Mouse (Mus musculus) intestine, embryonic 15.5 days (tissue): ENCODE data around the gene Runx2. TPM values are rescaled to one million over a fixed set of nuclear protein-coding genes. Genes with fewer than 3 reads are reported as not detected.
A peak's percentile ranks its signal among the peaks of the same experiment; 100 is the strongest.

ENCODE experiments used
- ATAC-seq: fragments of 200-750 bp; cut with Nextera tagmentation; 2 replicates; pipeline ENCODE4 v1.8.0; 2017; ENCODE audit warnings: moderate TSS enrichment, moderate library complexity
- H3K27ac ChIP-seq: fragments of 300-500 bp; sonication (generic); 2 replicates; pipeline ENCODE4 v1.5.1; 2015; ENCODE audit warnings: mild to moderate bottlenecking, inconsistent platforms
- H3K27me3 ChIP-seq: fragments of 300-500 bp; sonication (generic); replicated peaks from 2 replicates; pipeline ENCODE4 v1.6.1; 2015; ENCODE audit warnings: inconsistent platforms
- H3K36me3 ChIP-seq: fragments of 300-500 bp; sonication (generic); 2 replicates; pipeline ENCODE4 v1.6.1; 2015; ENCODE audit warnings: inconsistent platforms
- H3K4me1 ChIP-seq: fragments of 300-500 bp; sonication (generic); replicated peaks from 2 replicates; pipeline ENCODE4 v1.6.1; 2015; ENCODE audit warnings: inconsistent platforms
- H3K4me2 ChIP-seq: fragments of 300-500 bp; sonication (generic); replicated peaks from 2 replicates; pipeline ENCODE4 v1.6.1; 2015; ENCODE audit warnings: mild to moderate bottlenecking, inconsistent platforms
- H3K4me3 ChIP-seq: fragments of 300-500 bp; sonication (generic); replicated peaks from 2 replicates; pipeline ENCODE4 v1.5.1; 2015; ENCODE audit warnings: inconsistent platforms
- H3K9ac ChIP-seq: fragments of 300-500 bp; sonication (generic); 2 replicates; pipeline ENCODE4 v1.6.1; 2015; ENCODE audit warnings: inconsistent platforms
- H3K9me3 ChIP-seq: fragments of 300-500 bp; sonication (generic); 2 replicates; pipeline ENCODE4 v1.6.1; 2016; ENCODE audit warnings: inconsistent platforms
- WGBS: fragments of 180-500 bp; shearing (Covaris S2); methylation state at CpG from one replicate; pipeline ENCODE4 v1.1.7; 2015; 5-methylcytosine and 5-hydroxymethylcytosine counted together
- polyA plus RNA-seq: library from polyadenylated mRNA; unstranded; fragments of >200 nt; fragmentation: Nextera tagmentation; extraction: Ambion mirVana; gene quantifications from 2 replicates; pipeline ENCODE4 v1.2.1, GENCODE M21; 2015

Runx2 gene
- polyA plus RNA-seq, 1 experiment from 2014 or later: 1.2 TPM

- no peaks in the 10 kb centered on the region for H3K36me3 ChIP-seq
- no peak for ATAC-seq
- 85% methylated on average over 3 of the region's 3 CpGs for WGBS
- no peak overlapping the region for H3K9ac ChIP-seq
- no peak overlapping the region for H3K27ac ChIP-seq
- no peaks in the 10 kb centered on the region for H3K4me1 ChIP-seq
- no peaks in the 10 kb centered on the region for H3K9me3 ChIP-seq
- no peaks in the 10 kb centered on the region for H3K27me3 ChIP-seq
- H3K4me2 ChIP-seq: no peak overlapping the region
- no peak overlapping the region for H3K4me3 ChIP-seq
Measured at GRCm38 (mm10) chr17:44586196-44586595, 228.4 kb downstream of the Runx2 start.

- 65% methylated on average over 6 of the region's 6 CpGs for WGBS
- no peak for ATAC-seq
- Histone ChIP-seq H3K4me1 (no peaks in the 10 kb centered on the region), H3K9me3 (no peaks in the 10 kb centered on the region), H3K4me3 (no peak overlapping the region), H3K27me3 (no peaks in the 10 kb centered on the region), H3K27ac (no peak overlapping the region), H3K36me3 (no peaks in the 10 kb centered on the region), H3K9ac (no peak overlapping the region), H3K4me2 (no peak overlapping the region)
Measured at GRCm38 (mm10) chr17:44584781-44585180, 229.8 kb downstream of the Runx2 start.

GRCm38 (mm10) chr17:44577791-44578190 is 236.8 kb downstream of the Runx2 start:
- Histone ChIP-seq H3K4me1 (no peaks in the 10 kb centered on the region), H3K9me3 (no peaks in the 10 kb centered on the region), H3K27ac (no peak overlapping the region), H3K27me3 (no peaks in the 10 kb centered on the region), H3K36me3 (no peaks in the 10 kb centered on the region), H3K4me2 (no peak overlapping the region), H3K4me3 (no peak overlapping the region), H3K9ac (no peak overlapping the region)
- ATAC-seq: no peak
- WGBS: 34% methylated on average over 5 of the region's 5 CpGs

- H3K27ac ChIP-seq: no peak overlapping the region
- no peak overlapping the region for H3K4me3 ChIP-seq
- no peak overlapping the region for H3K4me2 ChIP-seq
- no peak overlapping the region for H3K9ac ChIP-seq
- WGBS: 87% methylated on average over 5 of the region's 5 CpGs
- ATAC-seq: no peak
- 0 out of 2 replicates have a peak, but pooled peaks cover 5% of the 10 kb centered on the region for H3K4me1 ChIP-seq
- H3K9me3 ChIP-seq: no peaks in the 10 kb centered on the region
- H3K36me3 ChIP-seq: no peaks in the 10 kb centered on the region
- H3K27me3 ChIP-seq: peaks cover 22% of the 10 kb centered on the region
Measured at GRCm38 (mm10) chr17:44570899-44571298, 243.7 kb downstream of the Runx2 start.

- H3K4me2 ChIP-seq: no peak overlapping the region
- WGBS: 89% methylated on average over 8 of the region's 8 CpGs
- H3K4me1 ChIP-seq: 0 out of 2 replicates have a peak, but pooled peaks cover 5% of the 10 kb centered on the region
- no peak for ATAC-seq
- peaks cover 22% of the 10 kb centered on the region for H3K27me3 ChIP-seq
- H3K36me3 ChIP-seq: no peaks in the 10 kb centered on the region
- H3K9ac ChIP-seq: no peak overlapping the region
- no peak overlapping the region for H3K4me3 ChIP-seq
- H3K27ac ChIP-seq: no peak overlapping the region
- no peaks in the 10 kb centered on the region for H3K9me3 ChIP-seq
Measured at GRCm38 (mm10) chr17:44569020-44569621, 245.5 kb downstream of the Runx2 start.

- Histone ChIP-seq H3K4me2 (no peak overlapping the region), H3K9me3 (no peaks in the 10 kb centered on the region), H3K4me3 (no peak overlapping the region), H3K36me3 (no peaks in the 10 kb centered on the region), H3K27me3 (peaks cover 35% of the 10 kb centered on the region), H3K9ac (no peak overlapping the region), H3K4me1 (0 out of 2 replicates have a peak, but pooled peaks cover 5% of the 10 kb centered on the region), H3K27ac (no peak overlapping the region)
- 71% methylated on average over 5 of the region's 5 CpGs for WGBS
- ATAC-seq: no peak
Measured at GRCm38 (mm10) chr17:44566992-44567391, 247.6 kb downstream of the Runx2 start.

GRCm38 (mm10) chr17:44565884-44566515 is 248.6 kb downstream of the Runx2 start:
- 0 out of 2 replicates have a peak, but pooled peaks have one; percentile 39 for ATAC-seq
- Histone ChIP-seq H3K9me3 (no peaks in the 10 kb centered on the region), H3K36me3 (no peaks in the 10 kb centered on the region), H3K9ac (no peak overlapping the region), H3K4me3 (no peak overlapping the region), H3K4me1 (0 out of 2 replicates have a peak, but pooled peaks cover 5% of the 10 kb centered on the region), H3K27ac (no peak overlapping the region), H3K27me3 (peaks cover 39% of the 10 kb centered on the region), H3K4me2 (no peak overlapping the region)
- 43% methylated on average over 8 of the region's 8 CpGs for WGBS

GRCm38 (mm10) chr17:44565311-44565831 is 249.2 kb downstream of the Runx2 start:
- Histone ChIP-seq H3K9ac (no peak overlapping the region), H3K36me3 (no peaks in the 10 kb centered on the region), H3K4me2 (no peak overlapping the region), H3K27me3 (peaks cover 36% of the 10 kb centered on the region), H3K27ac (no peak overlapping the region), H3K4me1 (0 out of 2 replicates have a peak, but pooled peaks cover 5% of the 10 kb centered on the region), H3K4me3 (no peak overlapping the region), H3K9me3 (no peaks in the 10 kb centered on the region)
- no peak for ATAC-seq
- 43% methylated on average over 14 of the region's 14 CpGs for WGBS

GRCm38 (mm10) chr17:44564611-44565198 is 249.9 kb downstream of the Runx2 start:
- WGBS: 72% methylated on average over 4 of the region's 4 CpGs

GRCm38 (mm10) chr17:44560016-44560415 is 254.6 kb downstream of the Runx2 start:
- WGBS: 71% methylated on average over 7 of the region's 7 CpGs

More at GRCm38 (mm10) chr17:44564611-44565198, 249.9 kb downstream of the Runx2 start:
- ATAC-seq: no peak
- no peak overlapping the region for H3K27ac ChIP-seq
- H3K9me3 ChIP-seq: no peaks in the 10 kb centered on the region
- peaks cover 32% of the 10 kb centered on the region for H3K27me3 ChIP-seq
- no peak overlapping the region for H3K9ac ChIP-seq
- H3K36me3 ChIP-seq: no peaks in the 10 kb centered on the region
- no peak overlapping the region for H3K4me2 ChIP-seq
- H3K4me3 ChIP-seq: no peak overlapping the region
- 0 out of 2 replicates have a peak, but pooled peaks cover 5% of the 10 kb centered on the region for H3K4me1 ChIP-seq

GRCm38 (mm10) chr17:44557199-44558111 is 257.1 kb downstream of the Runx2 start:
- Histone ChIP-seq H3K27me3 (peaks cover 9% of the 10 kb centered on the region), H3K4me3 (no peak overlapping the region), H3K4me2 (no peak overlapping the region), H3K36me3 (no peaks in the 10 kb centered on the region), H3K9me3 (no peaks in the 10 kb centered on the region), H3K9ac (no peak overlapping the region), H3K27ac (no peak overlapping the region), H3K4me1 (no peaks in the 10 kb centered on the region)
- no peak for ATAC-seq
- WGBS: 73% methylated on average over 16 of the region's 16 CpGs

More at GRCm38 (mm10) chr17:44560016-44560415, 254.6 kb downstream of the Runx2 start:
- no peaks in the 10 kb centered on the region for H3K36me3 ChIP-seq
- peaks cover 17% of the 10 kb centered on the region for H3K27me3 ChIP-seq
- no peaks in the 10 kb centered on the region for H3K9me3 ChIP-seq
- H3K4me3 ChIP-seq: no peak overlapping the region
- no peak for ATAC-seq
- no peak overlapping the region for H3K9ac ChIP-seq
- no peak overlapping the region for H3K27ac ChIP-seq
- H3K4me2 ChIP-seq: no peak overlapping the region
- H3K4me1 ChIP-seq: no peaks in the 10 kb centered on the region
